Mouse (Mus musculus): ENCODE data around the gene Zgrf1.

Gene Zgrf1

DNA sequence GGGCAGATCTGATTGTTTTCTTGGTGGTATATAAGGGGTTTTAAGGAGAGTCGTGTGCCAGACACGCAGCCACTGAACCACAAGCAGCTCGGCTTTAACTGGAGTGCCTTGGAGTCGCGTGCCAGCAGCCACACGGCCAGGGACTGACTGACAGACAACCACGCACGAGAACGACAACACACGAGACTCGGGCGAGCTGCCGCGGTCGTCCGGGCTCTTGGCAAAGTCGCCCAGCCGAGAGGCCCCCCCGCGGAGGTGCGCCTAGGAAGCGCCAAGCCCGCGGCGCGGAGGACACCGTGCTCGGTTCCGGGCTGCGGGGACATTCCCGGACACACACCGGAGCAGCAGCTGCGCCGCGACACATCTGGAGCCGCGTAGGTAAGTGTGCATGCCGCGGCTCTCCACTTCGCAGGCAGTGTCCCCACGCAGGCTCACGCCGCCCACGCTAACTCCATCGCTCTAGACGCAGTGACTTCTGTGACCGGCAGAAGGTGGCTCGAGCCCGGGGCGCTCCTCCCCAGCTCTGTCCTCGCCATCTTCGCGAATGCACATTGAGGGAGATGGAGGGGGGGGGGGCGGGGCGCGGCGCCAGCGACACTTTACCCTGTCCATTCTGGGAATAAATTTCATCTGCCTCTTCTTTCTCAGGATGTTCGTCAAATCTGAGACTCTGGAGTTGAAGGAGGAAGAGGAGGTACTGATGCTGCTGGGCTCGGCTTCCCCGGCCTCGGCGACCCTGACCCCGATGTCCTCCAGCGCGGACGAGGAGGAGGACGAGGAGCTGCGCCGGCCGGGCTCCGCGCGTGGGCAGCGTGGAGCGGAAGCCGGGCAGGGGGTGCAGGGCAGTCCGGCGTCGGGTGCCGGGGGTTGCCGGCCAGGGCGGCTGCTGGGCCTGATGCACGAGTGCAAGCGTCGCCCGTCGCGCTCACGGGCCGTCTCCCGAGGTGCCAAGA, 80.1 kb downstream of the Zgrf1 start, which contains the start of gene Neurog2:
Gene Neurog2 (plus strand): TSS at position 56 of the 953 bp plus-strand sequence.
- in situ Hi-C loops (cut with MboI; ENCODE audit: unreplicated experiment in 2 of 2), result loop anchor here in 1 of 2 experiments (5.0 kb wide), 1 partner anchor 314 kb away; no protein-coding TSS in a partner anchor

DNA sequence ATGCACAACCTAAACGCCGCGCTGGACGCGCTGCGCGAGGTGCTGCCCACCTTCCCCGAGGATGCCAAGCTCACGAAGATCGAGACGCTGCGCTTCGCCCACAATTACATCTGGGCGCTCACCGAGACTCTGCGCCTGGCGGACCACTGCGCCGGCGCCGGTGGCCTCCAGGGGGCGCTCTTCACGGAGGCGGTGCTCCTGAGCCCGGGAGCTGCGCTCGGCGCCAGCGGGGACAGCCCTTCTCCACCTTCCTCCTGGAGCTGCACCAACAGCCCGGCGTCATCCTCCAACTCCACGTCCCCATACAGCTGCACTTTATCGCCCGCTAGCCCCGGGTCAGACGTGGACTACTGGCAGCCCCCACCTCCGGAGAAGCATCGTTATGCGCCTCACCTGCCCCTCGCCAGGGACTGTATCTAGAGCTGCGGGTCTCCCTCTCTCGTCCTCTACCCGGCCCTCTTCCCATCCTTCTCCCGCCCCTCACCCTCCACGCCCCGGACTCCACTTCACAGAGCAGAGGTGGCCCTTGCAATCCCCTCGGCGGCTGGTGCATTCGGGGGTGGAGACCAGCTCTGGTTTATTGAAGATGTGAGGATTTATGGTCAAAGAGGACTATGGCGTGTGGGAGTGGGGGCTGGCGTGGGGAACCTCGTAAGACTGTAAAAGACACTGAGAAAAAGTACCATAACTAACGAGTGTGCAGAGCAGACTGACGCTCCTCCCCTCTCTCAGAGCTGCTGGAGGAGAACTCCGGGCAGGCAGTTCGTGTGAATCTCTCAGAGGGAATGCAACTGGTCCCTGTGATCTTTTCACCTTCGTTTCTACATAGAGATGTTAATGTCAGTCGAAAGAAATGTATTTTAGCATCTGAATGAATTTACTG, 81.1 kb downstream of the Zgrf1 start:
- in situ Hi-C loops (cut with MboI; ENCODE audit: unreplicated experiment in 2 of 2), result loop anchor here in 1 of 2 experiments (5.0 kb wide), 1 partner anchor 313 kb away; no protein-coding TSS in a partner anchor

- in situ Hi-C loops (cut with MboI; ENCODE audit: unreplicated experiment in 2 of 2), result loop anchor here in 1 of 2 experiments (5.0 kb wide), 1 partner anchor 312 kb away; no protein-coding TSS in a partner anchor
These were observed 81.7 kb downstream of the Zgrf1 start for GRCm38 (mm10) chr3:127634984-127635349.

GRCm38 (mm10) chr3:127639875-127640761, 86.8 kb downstream of the Zgrf1 start:
- in situ Hi-C loops (cut with MboI; ENCODE audit: unreplicated experiment in 2 of 2), result loop anchor here in 1 of 2 experiments (5.0 kb wide), 1 partner anchor 107 kb away; no protein-coding TSS in a partner anchor

- in situ Hi-C loops (cut with MboI; ENCODE audit: unreplicated experiment in 2 of 2), result loop anchor here in 1 of 2 experiments (5.0 kb wide), 1 partner anchor 106 kb away; no protein-coding TSS in a partner anchor
These were observed 87.7 kb downstream of the Zgrf1 start for GRCm38 (mm10) chr3:127640762-127641700.

DNA sequence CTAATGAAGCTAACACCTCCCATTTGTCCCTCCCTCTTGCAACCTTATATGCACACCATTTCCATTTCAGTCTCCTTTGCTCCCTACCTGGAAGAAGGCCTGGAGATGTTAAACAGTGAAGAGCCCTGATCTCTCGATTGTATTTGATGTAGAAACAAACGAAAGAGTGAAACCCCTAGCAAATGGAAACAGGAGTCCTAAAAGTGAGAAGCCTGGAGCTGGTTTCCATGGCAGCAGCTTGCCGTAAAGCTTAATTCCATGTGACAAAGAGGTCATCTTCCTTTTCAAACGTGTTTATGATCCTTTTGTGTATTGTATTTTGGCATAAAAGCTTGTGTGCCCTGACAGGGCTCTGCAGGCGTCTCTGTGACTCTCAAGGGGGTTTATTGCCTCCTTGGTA, 88.9 kb downstream of the Zgrf1 start:
- in situ Hi-C loops (cut with MboI; ENCODE audit: unreplicated experiment in 2 of 2), result loop anchor here in 1 of 2 experiments (5.0 kb wide), 1 partner anchor 105 kb away; no protein-coding TSS in a partner anchor

DNA sequence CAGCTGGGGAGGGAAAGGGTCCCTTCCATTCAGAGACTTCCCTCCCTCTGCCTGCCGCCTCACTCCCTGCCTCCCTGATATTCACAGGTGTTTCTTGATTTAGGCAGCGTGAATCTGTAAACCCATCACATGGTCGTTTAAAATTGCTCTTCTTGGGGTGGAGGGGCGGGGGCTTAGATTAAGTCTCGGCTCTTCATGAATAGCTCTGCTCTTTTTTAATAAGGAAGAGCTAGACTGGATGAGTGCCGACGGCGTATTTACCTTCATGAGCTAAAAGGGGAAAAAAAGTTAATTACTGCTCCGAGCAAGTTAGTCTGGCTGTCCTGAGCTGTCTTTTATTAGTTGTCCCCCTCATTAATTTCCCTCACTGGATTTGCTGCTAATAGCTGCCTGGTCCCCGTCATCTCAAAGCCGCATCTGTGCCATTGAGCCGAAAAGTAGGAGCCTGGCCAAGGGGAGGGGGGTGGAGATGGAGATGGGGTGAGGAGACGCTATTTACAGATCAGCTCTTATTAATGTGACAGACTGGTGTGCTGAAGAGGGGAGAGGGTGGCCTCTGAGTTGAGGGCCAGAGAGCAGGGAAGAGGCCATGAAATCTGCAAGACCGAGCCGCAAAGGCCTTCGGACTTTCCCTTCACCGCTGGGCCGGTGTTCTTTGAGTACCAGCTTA, 93.0 kb downstream of the Zgrf1 start:
- in situ Hi-C loops (cut with MboI; ENCODE audit: unreplicated experiment in 2 of 2), result no loop called here

DNA sequence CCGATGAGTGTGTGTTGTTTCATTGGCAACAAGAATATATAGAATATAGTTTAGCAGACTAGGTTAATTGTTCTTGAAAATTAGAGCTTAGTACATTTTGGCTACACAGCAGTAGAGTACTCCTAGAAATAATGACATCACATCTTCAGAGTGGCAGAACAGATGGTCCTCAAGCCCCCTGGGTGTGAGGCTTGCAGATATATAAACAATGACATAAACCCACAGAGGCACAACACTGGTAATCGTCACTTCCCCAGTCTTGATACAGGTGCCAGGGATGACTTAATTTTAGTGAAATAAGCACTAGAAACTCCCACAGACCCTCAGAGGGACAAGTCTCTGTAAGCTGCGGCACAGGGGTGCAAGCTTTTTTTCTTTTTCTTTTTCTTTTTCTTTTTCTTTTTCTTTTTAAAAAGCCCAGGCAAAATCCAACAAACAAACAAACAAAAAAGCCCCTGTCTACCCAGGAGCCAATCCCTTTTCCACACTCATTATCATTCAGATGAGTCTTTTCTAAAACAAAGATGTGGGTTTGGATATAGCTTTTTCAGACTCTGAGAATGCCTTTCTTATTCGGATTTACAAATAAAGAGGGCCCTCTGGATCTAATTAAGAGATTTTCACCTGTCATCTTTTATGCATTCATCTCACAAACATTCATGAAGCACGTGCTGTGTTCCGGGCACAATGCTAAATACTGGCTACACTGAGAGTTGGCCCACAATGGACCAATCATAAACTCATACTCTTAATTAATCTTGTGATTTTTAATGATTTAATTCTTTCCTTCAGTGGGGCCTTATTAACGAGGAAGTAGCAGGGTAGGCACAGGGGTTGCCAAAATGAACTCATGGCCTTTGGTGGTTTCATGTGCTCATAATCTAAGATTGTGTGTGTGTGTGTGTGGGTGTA, 98.7 kb downstream of the Zgrf1 start:
- in situ Hi-C loops (cut with MboI; ENCODE audit: unreplicated experiment in 2 of 2), result no loop called here

DNA sequence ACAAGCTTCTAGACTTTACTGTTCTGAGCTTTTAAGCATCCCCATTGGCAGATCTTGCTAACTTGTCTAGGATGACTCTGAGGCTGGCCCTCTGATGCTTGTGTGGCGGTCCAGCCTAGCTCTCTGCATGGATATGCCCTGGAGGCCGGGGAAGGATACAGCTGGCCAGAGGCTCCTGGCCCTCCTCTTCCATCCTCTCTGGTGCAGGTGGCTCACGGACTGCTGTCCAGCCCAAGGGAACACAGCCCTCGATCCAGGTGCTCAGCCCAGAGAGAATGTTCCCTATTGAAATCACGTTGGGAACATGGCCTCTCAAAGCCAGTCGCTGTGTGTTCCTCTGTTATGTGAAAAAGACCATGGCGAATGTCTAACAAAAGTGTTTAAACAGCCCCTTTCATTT, 107.4 kb downstream of the Zgrf1 start:
- in situ Hi-C loops (cut with MboI; ENCODE audit: unreplicated experiment in 2 of 2), result no loop called here

GRCm38 (mm10) chr3:127661646-127662531, 108.6 kb downstream of the Zgrf1 start:
- in situ Hi-C loops (cut with MboI; ENCODE audit: unreplicated experiment in 2 of 2), result no loop called here

Data from v-Abl transformed pro-B cells (cell line).